Mouse (Mus musculus): ENCODE results near the gene Aadac.

- TF ChIP-seq POLR2A (IDR thresholded peaks at IDR 0.05; ENCODE audit: insufficient read length, low read depth): no peak
- TF ChIP-seq POLR2AphosphoS2 (IDR thresholded peaks at IDR 0.05; ENCODE audit: insufficient read length, low read depth): no peak
- TF ChIP-seq TCF3 (IDR thresholded peaks at IDR 0.05; ENCODE audit: insufficient read length, low read depth): no peak
Observed at GRCm38 (mm10) chr3:60053931-60054330, 28.4 kb downstream of the Aadac start.

All from myocyte (in vitro differentiated cells).